Mouse (Mus musculus): Measurements from ENCODE around the gene Mr1.

DNA sequence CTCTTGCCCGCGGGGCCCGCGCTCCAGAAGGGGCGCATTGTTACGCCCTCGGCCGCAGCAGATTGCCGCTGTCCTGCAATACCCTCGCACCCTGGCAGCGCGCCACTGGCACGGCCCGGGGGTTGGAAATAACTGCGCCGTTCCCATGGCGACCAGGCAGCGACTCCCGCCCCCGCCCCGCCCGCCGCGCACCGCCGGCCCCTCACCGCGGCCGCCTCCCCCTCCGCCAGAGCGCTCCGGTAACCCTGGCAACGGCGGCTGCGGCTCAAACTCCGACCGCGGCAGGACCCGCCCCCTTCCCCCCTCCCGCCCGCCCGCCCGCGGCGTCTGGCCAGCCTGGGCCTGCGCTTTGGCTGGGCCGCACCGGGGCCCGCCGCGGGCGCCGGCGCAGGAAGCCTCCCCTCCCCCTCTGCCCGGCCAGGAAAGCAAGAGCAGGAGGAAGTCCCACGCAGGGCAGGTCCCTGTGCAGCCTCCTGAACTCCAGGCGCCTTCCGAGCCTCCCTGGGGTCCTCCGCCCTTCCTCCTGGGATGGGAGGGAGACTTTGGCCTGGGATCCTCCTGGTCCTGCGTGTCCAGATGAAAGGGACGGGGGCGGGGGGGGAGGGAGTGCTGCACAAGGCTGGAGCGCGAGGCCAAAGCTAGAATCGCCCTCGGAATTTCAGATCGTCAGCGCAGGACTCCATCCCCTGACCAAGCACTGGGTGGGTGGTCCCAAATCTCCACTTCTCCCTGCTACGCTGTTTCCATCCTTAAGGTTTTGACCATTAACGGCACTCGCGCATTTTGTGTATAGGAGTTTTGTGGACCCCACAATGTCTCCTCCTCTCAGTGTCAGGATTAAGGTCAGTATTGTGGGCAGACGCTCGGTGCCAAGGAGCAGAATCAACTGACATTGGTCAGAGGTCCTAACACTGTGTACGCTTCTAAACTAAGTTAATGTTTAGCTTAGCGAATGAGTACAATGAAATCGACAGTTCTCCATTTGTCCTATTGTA is 63.0 kb downstream of the Mr1 start:
- no peak for TF ChIP-seq HCFC1 (IDR thresholded peaks at IDR 0.05; ENCODE audit: borderline replicate concordance, insufficient read depth, low read length)
- TF ChIP-seq ZNF384 (IDR thresholded peaks at IDR 0.05; ENCODE audit: low read depth, low read length), result no peak
- no peak for TF ChIP-seq ZC3H11A (IDR thresholded peaks at IDR 0.05; ENCODE audit: borderline replicate concordance, low read depth, low read length)
- TF ChIP-seq CHD2 (IDR thresholded peaks at IDR 0.05; ENCODE audit: low read depth, low read length), result no peak
- no peak for TF ChIP-seq MAFK (IDR thresholded peaks at IDR 0.05; ENCODE audit: insufficient read depth, low read depth, low read length)
